Mouse (Mus musculus) v-Abl transformed pro-B cells (cell line): ENCODE results near the gene Nabp2.

Experiments used
- in situ Hi-C, 2 experiments: fragments of 400-800 bp; cut with MboI; formaldehyde crosslinking; loops; one replicate each; pipeline ENCODE4 v1.15.1; 2025; ENCODE audit not compliant: unreplicated experiment in 2 of 2

The Nabp2 gene

DNA sequence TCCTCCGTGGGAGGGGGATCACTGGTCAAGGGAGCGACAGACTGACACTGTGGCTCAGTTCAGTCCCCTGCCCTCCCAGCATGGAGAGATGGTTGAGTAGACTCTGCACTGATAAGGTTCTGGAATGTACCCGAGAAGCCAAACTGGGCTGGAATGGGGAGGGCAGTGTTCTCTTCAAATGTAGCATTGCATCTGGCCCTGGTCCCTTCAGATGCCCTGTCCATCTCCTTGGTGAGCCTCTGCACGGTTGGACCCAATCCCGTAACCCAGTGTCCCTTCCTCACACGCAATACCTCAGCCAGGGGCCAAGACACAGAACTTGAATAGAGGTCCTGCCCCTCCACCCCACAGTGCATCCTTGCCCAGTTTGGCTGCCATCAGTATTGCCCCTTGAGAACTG lies 19.4 kb downstream of the Nabp2 start:
- in situ Hi-C loops = no loop called here

GRCm38 (mm10) chr10:128390366-128390765 lies 20.9 kb downstream of the Nabp2 start:
- in situ Hi-C loops = no loop called here

DNA sequence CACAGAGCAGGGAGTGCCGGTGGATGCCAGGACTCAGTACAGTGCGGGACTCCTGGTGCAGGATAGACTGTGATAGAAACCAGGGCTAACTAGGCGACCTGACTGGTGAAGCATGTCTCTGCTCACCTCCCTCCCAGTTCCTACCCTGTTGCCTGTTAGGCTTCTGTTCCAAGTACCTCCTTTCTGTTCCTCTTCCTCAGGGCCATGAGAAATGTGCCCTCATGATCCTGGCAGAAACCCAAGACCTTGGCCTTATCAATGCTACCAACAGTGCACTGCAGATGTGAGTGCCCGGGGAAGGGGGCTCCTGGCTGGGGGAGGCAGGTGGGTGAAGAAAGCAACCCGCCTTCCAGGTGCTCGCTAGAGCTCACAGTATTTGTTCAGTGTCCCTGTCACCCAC lies 21.7 kb downstream of the Nabp2 start:
- in situ Hi-C loops = no loop called here

GRCm38 (mm10) chr10:128388941-128389340 lies 22.4 kb downstream of the Nabp2 start:
- in situ Hi-C loops = no loop called here

DNA sequence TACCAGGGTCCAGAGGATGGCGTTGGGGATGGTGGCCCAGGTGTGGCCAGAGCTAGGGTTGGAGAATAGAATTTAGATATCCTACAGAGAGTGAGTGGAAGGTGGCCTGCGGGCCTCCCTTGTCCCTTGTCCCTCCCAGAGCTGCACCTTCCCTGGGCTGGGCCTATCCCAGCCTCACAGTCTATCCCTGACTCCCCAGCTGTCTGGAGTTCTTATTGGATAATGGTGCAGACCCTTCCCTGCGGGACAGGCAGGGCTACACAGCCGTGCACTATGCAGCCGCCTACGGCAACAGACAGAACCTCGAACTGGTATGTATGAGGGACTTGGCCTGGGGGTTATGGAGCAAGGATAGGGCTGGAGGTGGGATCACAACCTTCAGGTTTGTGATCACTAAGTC lies 25.4 kb downstream of the Nabp2 start:
- in situ Hi-C loops = no loop called here

GRCm38 (mm10) chr10:128382482-128382881 lies 28.8 kb downstream of the Nabp2 start:
- in situ Hi-C loops = no loop called here

DNA sequence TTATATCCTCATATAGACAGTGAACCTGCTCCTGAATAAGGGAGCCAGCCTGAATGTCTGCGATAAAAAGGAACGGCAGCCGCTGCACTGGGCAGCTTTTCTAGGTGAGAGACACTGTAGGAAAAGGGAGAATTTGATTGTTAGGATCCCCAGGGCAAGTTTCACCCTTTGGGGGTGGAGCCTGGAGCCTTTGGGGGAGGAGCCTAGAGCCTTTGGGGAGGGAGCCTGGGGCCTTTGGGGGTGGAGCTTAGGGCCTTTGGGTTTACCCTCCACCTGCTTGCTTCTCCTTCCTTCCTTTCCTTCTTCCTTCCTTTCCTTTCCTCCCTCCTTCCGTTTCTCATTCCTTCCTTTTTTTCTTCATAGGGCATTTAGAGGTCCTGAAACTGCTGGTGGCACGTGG lies 30.7 kb downstream of the Nabp2 start:
- in situ Hi-C loops = no loop called here

DNA sequence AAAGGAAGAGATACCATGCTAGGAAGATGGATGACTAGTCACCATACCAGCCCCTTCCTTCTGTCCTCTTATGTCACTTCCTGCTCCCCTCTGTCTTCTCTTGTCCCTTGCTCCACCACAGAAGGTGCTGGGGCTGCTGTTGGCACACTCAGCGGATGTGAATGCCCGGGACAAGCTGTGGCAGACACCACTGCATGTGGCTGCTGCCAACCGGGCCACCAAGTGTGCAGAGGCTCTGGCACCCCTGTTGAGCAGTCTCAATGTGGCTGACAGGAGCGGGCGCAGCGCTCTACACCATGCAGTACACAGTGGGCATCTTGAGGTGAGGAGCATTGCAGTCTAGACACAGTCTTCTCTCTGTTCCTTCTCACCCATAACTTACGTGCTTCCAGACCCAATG lies 32.0 kb downstream of the Nabp2 start:
- in situ Hi-C loops = no loop called here

DNA sequence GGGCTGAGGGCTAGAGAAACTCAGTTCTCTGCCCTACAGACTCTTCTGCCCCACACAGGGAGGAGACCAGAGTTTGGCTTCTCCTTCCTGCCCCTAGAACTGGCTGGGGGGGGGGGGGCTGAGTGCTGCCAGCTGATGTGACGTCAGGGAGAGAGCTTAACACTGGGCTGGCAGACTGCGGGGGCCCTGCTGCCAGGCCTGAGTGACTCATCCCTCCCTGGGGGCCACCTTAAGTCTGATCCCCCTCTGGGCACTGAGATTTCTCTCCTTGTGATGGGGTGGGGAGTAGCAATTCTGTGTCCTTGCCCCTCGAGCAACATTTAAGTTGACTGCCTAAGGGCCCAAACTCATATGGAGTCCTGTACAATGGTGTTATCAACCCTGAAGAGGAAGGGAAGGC lies 32.8 kb downstream of the Nabp2 start:
- in situ Hi-C loops = no loop called here

GRCm38 (mm10) chr10:128377940-128378448 lies 33.3 kb downstream of the Nabp2 start:
- in situ Hi-C loops = no loop called here

GRCm38 (mm10) chr10:128377222-128377939 lies 33.9 kb downstream of the Nabp2 start:
- in situ Hi-C loops = no loop called here

DNA sequence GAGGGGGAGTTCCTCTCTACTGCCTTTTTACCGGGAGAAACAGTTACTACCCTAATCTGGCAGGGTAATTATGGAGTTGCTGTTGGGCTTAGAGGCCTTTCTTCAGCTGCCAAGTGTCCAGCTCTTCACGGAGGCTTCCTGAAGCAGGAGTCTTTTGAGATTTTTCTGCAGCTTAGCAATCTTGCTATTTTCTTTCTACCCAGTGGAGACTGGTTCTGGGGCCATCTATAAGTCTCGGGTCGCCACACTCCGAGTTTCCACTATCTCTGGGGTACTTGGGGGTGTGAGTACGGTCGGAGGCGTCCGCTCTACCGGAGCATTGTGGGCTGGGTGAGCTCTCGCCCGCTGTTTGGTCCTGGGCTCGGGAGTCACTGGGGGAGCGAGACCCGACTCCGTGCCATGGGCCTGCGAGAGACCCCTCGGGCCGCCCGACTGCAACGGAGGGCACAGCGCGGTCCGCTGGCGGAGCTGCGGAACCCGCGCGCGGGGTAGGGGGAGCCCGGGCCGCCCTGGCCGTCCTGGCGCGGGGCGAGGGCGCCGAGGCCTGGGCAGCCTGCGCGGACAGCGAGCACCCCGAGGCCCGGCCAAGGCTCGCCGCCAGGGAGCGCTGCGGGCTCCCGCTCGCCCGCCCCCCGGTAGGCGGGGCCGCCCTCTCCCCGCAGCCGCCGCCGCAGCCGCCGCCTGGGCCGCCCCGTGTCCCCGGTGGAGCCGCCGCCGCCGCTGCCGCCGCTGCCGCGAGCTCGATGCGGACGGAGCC lies 34.7 kb downstream of the Nabp2 start, which contains the start of gene Ankrd52:
Ankrd52 (plus strand) TSS at position 661 of the 757 bp plus-strand sequence.
- in situ Hi-C loops = no loop called here

DNA sequence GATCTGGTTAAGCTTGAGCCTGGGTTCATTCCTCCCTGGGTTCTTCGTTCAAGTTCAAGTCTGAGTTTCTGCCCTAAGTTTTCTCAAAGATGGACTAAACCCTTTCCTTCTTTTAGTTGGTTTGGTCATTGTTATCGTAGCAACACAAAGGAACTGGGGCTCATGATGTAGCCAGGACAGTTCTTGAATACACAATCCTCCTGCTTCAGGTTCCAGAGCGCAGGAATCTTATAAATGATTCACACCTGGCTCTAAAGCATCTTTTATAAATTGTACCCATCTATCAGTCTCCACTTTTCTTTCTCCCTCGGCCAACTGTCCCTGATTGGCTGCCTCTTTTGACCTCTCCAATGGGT lies 35.2 kb downstream of the Nabp2 start:
- in situ Hi-C loops = no loop called here

DNA sequence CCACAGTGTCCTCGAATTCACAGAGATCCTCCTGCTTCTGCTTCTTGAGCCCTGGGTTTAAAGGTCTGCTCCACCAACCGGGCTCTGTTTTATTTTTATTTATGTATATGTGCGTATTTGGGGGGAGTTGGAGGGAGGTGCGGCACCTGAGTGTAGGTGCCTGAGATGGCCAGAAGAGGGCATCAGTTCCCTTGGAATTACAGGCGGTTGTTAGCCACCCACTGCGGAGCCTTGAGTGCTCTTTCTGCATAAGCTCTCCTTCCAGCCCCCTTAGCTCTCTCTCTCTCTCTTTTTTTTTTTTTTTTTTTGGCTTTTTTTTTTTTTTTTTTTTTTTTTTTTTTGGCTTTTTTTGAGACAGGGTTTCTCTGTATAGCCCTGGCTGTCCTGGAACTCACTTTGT lies 36.9 kb downstream of the Nabp2 start:
- in situ Hi-C loops = loop anchor here in 1 of 2 experiments (5.0 kb wide), 1 partner anchor 33 kb away; no protein-coding TSS in a partner anchor

DNA sequence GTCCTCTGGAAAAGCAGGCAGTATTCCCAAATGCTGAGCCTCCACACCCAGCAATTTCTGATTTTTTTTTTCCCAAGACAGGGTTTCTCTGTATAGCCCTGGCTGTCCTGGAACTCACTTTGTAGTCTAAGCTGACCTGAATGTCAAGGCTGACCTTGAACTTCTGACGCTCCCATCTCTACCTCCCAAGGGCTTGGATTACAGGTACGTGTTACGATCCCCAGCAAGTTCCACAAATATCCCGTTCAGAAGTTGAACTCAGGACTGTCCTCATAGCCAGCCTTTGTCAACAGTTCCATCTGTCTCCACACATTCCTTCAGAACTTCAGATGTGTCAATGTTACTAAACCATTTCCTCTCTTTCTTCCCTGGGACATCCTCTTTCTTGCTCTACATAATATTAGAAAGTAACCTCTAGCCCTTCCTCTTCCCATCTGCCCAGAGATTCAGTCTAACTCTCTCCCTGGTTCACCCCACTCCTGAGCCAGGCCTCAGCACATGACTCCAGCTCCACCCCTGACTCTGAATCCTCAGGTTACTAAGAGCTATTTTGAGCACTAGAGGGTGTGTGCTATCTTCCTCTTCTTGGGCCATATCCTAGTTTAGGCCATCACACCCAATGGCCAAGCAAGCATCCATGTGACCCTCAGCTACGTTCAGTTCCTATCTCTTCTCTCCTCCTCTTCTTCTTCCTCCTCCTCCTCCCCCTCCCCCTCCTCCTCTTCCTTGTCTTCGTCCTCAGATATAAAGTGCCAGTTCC lies 38.1 kb downstream of the Nabp2 start:
- in situ Hi-C loops = loop anchor here in 1 of 2 experiments (5.0 kb wide), 1 partner anchor 34 kb away; no protein-coding TSS in a partner anchor

GRCm38 (mm10) chr10:128372142-128372541 lies 39.1 kb downstream of the Nabp2 start:
- in situ Hi-C loops = loop anchor here in 1 of 2 experiments (5.0 kb wide), 1 partner anchor 35 kb away; no protein-coding TSS in a partner anchor

DNA sequence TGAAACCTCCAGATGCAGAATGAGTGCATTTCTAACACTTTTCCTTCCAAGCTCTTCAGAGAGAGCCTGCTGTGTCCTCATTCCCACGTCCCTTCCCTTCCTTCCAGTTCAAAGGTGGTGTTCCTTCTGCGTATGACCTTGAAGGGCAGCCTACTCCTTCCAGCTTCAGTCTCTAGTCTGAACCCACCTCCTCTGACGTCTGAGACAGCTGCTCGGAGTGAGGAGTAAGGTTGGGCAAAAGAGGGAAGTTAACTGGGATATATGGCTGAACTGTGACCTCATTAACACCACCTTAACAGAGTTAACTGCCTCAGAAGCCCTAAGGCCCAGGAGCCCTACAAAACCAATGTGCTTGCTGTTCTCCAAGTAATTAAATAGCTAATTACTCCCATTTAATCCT lies 40.7 kb downstream of the Nabp2 start:
- in situ Hi-C loops = loop anchor here in 1 of 2 experiments (5.0 kb wide), 1 partner anchor 37 kb away; no protein-coding TSS in a partner anchor

DNA sequence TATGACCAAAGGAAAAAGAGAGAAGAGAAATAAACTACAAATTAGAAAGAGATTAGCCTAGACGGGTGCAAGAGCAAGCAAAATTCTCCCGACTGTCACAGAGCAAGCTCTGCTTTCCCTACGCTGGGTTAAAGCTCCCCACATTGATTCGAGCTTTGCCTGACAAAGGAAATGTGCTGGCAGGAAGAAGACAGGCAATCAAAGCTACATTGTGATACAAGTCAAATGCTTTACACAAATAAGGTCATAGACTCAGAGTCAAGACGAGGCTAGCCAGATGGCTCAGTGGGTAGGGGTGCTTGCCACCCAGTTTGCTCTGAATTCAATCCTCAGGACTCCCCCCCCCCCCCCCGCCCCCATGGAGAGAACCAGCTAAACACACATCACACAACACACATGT lies 41.3 kb downstream of the Nabp2 start:
- in situ Hi-C loops = loop anchor here in 1 of 2 experiments (5.0 kb wide), 1 partner anchor 37 kb away; no protein-coding TSS in a partner anchor

- in situ Hi-C loops = loop anchor here (5.0 kb wide), 3 partner anchors 38 to 178 kb away; partner anchors contain the start of genes Rpl41 (in 1 of the 2), Smarcc2 (in 1 of the 2) and Zc3h10 (in 1 of the 2)
Observed at GRCm38 (mm10) chr10:128369599-128369998, 41.7 kb downstream of the Nabp2 start.

GRCm38 (mm10) chr10:128369218-128369543 lies 42.1 kb downstream of the Nabp2 start:
- in situ Hi-C loops = loop anchor here (5.0 kb wide), 3 partner anchors 38 to 178 kb away; partner anchors contain the start of genes Rpl41 (in 1 of the 2), Smarcc2 (in 1 of the 2) and Zc3h10 (in 1 of the 2)
